Mouse (Mus musculus) kidney, adult 2 months (tissue): ENCODE results near the gene Mgat4b. TPM values are rescaled to one million over a fixed set of nuclear protein-coding genes. Genes with fewer than 3 reads are reported as not detected.
"Not testable (repeated sequence)": the region's sequence is repeated elsewhere in the genome, so short reads cannot be mapped to it uniquely, and the experiment has no call there.

ENCODE experiments used
- DNase-seq: peaks from one replicate; pipeline ENCODE4 v3.0.0; 2021
- H3K27ac ChIP-seq: fragments of 200-500 bp; 2 replicates; pipeline ENCODE4 v1.5.1; 2012; ENCODE audit warnings: low read depth, low read length, control low read depth, inconsistent platforms; ENCODE audit not compliant: insufficient read depth
- H3K27me3 ChIP-seq: fragments of 200-500 bp; replicated peaks from 2 replicates; pipeline ENCODE4 v1.6.1; 2012; ENCODE audit warnings: mild to moderate bottlenecking, moderate library complexity, low read length, inconsistent platforms; ENCODE audit not compliant: control insufficient read depth, insufficient read depth
- H3K36me3 ChIP-seq: fragments of 200-500 bp; 2 replicates; pipeline ENCODE4 v1.6.1; 2012; ENCODE audit warnings: mild to moderate bottlenecking, moderate library complexity, low read length, inconsistent platforms; ENCODE audit not compliant: control insufficient read depth, insufficient read depth
- H3K4me1 ChIP-seq: fragments of 200-500 bp; 2 replicates; pipeline ENCODE4 v1.6.1; 2011; ENCODE audit warnings: low read length; ENCODE audit not compliant: control insufficient read depth, insufficient read depth
- H3K4me3 ChIP-seq: fragments of 200-500 bp; 2 replicates; pipeline ENCODE4 v1.5.1; 2011; ENCODE audit warnings: mild to moderate bottlenecking, low read depth, low read length, control low read depth; ENCODE audit not compliant: insufficient read depth
- CTCF ChIP-seq: fragments of 200-500 bp; conservative IDR thresholded peaks from 2 replicates; pipeline ENCODE4 v1.5.1; 2011; ENCODE audit warnings: low read depth, mild to moderate bottlenecking, control low read depth, low read length, moderate library complexity, mixed read lengths; ENCODE audit not compliant: insufficient read depth, insufficient read length
- POLR2A ChIP-seq: fragments of 200-500 bp; IDR thresholded peaks from one replicate; pipeline ENCODE4 v1.6.1; 2011; ENCODE audit warnings: low read depth, low read length, control low read depth
- WGBS: fragments of 180-500 bp; shearing (Covaris S2); methylation state at CpG from one replicate; pipeline ENCODE4 v1.1.7; 2018; 5-methylcytosine and 5-hydroxymethylcytosine counted together
- polyA plus RNA-seq: library from polyadenylated mRNA; depleted of rRNA; stranded (reverse); fragments of >200 nt; gene quantifications from 2 replicates; pipeline ENCODE4 v1.2.3, GENCODE M21; 2012; rRNA removed

Mgat4b gene
- polyA plus RNA-seq = 85.4 and 105 TPM in 2 replicates

- under 1% methylated on average over 48 of the region's 48 CpGs for WGBS
- Histone ChIP-seq H3K27ac (peak within 1 kb of the TSS; percentile 97), H3K4me1 (peaks cover 51% of the 10 kb centered on the region), H3K4me3 (peak within 1 kb of the TSS; percentile 87), H3K27me3 (no peaks in the 10 kb centered on the region), H3K36me3 (peaks cover 15% of the 10 kb centered on the region; the same call in 1 of the 2 replicates)
- TF ChIP-seq POLR2A (peak; percentile 95), CTCF (no peak)
- DNase-seq = peak; percentile 85
Observed at GRCm38 (mm10) chr11:50210505-50211151, at the start of gene Mgat4b, which contains the start of gene Sqstm1. Mgat4b (plus strand) TSS chr11:50210890. Sqstm1 (minus strand) TSS chr11:50210827.

- Histone ChIP-seq H3K36me3 (peaks cover 4% of the 10 kb centered on the region; the same call in 1 of the 2 replicates), H3K4me1 (peaks cover 15% of the 10 kb centered on the region; the same call in 1 of the 2 replicates), H3K4me3 (no peak overlapping the region), H3K27me3 (no peaks in the 10 kb centered on the region), H3K27ac (peak overlapping the region; percentile 6; the same call in 1 of the 2 replicates)
- 70% methylated on average over 10 of the region's 10 CpGs for WGBS
- peak; percentile 68 for DNase-seq
- TF ChIP-seq POLR2A (no peak), CTCF (peak; percentile 95)
Observed at GRCm38 (mm10) chr11:50161578-50162304, 48.9 kb upstream of the Mgat4b start.

GRCm38 (mm10) chr11:50162338-50163050 is 48.2 kb upstream of the Mgat4b start:
- DNase-seq = peak; percentile 46
- Histone ChIP-seq H3K27me3 (no peaks in the 10 kb centered on the region), H3K4me1 (peaks cover 15% of the 10 kb centered on the region; the same call in 1 of the 2 replicates), H3K36me3 (no peaks in the 10 kb centered on the region), H3K4me3 (no peak overlapping the region), H3K27ac (peak overlapping the region; percentile 6; the same call in 1 of the 2 replicates)
- WGBS = 98% methylated on average over 3 of the region's 3 CpGs
- TF ChIP-seq CTCF (no peak), POLR2A (no peak)

- Histone ChIP-seq H3K27ac (no peak overlapping the region), H3K27me3 (no peaks in the 10 kb centered on the region), H3K4me3 (no peak overlapping the region), H3K4me1 (0 out of 2 replicates have a peak, but pooled peaks cover 5% of the 10 kb centered on the region), H3K36me3 (no peaks in the 10 kb centered on the region; the same call in 1 of the 2 replicates)
- TF ChIP-seq POLR2A = no peak
- TF ChIP-seq CTCF = no peak
- 67% methylated on average over 5 of the region's 5 CpGs for WGBS
- DNase-seq = peak; percentile 47
Observed at GRCm38 (mm10) chr11:50168352-50168751, 42.3 kb upstream of the Mgat4b start.

- Histone ChIP-seq H3K4me3 (peak within 1 kb of the TSS; percentile 76), H3K4me1 (peaks cover 20% of the 10 kb centered on the region), H3K27ac (peak within 1 kb of the TSS; percentile 87)
- not testable (repeated sequence) for H3K27me3 ChIP-seq, H3K36me3 ChIP-seq
- peak; percentile 37 for DNase-seq
- WGBS = 5% methylated on average over 19 of the region's 19 CpGs
Observed at GRCm38 (mm10) chr11:50174111-50174729, 36.5 kb upstream of the Mgat4b start, which contains the start of gene Mrnip. Mrnip (plus strand) TSS chr11:50174444.

- Histone ChIP-seq H3K27me3 (no peaks in the 10 kb centered on the region), H3K4me3 (peak overlapping the region; percentile 76), H3K36me3 (no peaks in the 10 kb centered on the region; the same call in 1 of the 2 replicates), H3K4me1 (peaks cover 25% of the 10 kb centered on the region), H3K27ac (peak overlapping the region; percentile 48)
- peak; percentile 21 for TF ChIP-seq POLR2A
- no peak for TF ChIP-seq CTCF
- DNase-seq = peak; percentile 99
- WGBS = 0% methylated on average over 27 of the region's 27 CpGs
Observed at GRCm38 (mm10) chr11:50174730-50175187, 35.9 kb upstream of the Mgat4b start.
